Mouse (Mus musculus): Measurements from ENCODE around the gene Rpl19.

Rpl19 gene

GRCm38 (mm10) chr11:98022555-98023371, 3.7 kb upstream of the Rpl19 start, which contains the start of gene Cacnb1:
Gene Cacnb1, minus strand, starts transcription at chr11:98023034.
- DNase-seq (ENCODE audit: low spot score): peak; percentile 67

GRCm38 (mm10) chr11:98024516-98024915, 2.0 kb upstream of the Rpl19 start:
- no peak for DNase-seq (ENCODE audit: low spot score)

- DNase-seq (ENCODE audit: low spot score): no peak
These were observed 301 bp upstream of the Rpl19 start for GRCm38 (mm10) chr11:98026248-98026569.

- no peak for DNase-seq (ENCODE audit: low spot score)
These were observed 783 bp downstream of the Rpl19 start for GRCm38 (mm10) chr11:98027297-98027688.

GRCm38 (mm10) chr11:98027785-98028184, 1.3 kb downstream of the Rpl19 start:
- DNase-seq (ENCODE audit: low spot score): no peak

GRCm38 (mm10) chr11:98030701-98031442, 4.4 kb downstream of the Rpl19 start:
- DNase-seq (ENCODE audit: low spot score): no peak

- DNase-seq (ENCODE audit: low spot score): peak; percentile 81
These were observed 4.9 kb downstream of the Rpl19 start for GRCm38 (mm10) chr11:98031443-98031770.

- DNase-seq (ENCODE audit: low spot score): no peak
These were observed 7.6 kb downstream of the Rpl19 start for GRCm38 (mm10) chr11:98034061-98034460.

- no peak for DNase-seq (ENCODE audit: low spot score)
These were observed 8.3 kb downstream of the Rpl19 start for GRCm38 (mm10) chr11:98034840-98035239.

- peak; percentile 47 for DNase-seq (ENCODE audit: low spot score)
These were observed 9.5 kb downstream of the Rpl19 start for GRCm38 (mm10) chr11:98035977-98036377.

GRCm38 (mm10) chr11:98037871-98038270, 11.4 kb downstream of the Rpl19 start:
- no peak for DNase-seq (ENCODE audit: low spot score)

GRCm38 (mm10) chr11:98040975-98041374, 14.5 kb downstream of the Rpl19 start:
- no peak for DNase-seq (ENCODE audit: low spot score)

GRCm38 (mm10) chr11:98042741-98043140, 16.2 kb downstream of the Rpl19 start:
- no peak for DNase-seq (ENCODE audit: low spot score)

- no peak for DNase-seq (ENCODE audit: low spot score)
These were observed 17.6 kb downstream of the Rpl19 start for GRCm38 (mm10) chr11:98044074-98044473.

- DNase-seq (ENCODE audit: low spot score): no peak
These were observed 19.1 kb downstream of the Rpl19 start for GRCm38 (mm10) chr11:98045596-98045995.

GRCm38 (mm10) chr11:98046466-98046865, 20.0 kb downstream of the Rpl19 start:
- no peak for DNase-seq (ENCODE audit: low spot score)

- DNase-seq (ENCODE audit: low spot score): no peak
These were observed 21.2 kb downstream of the Rpl19 start for GRCm38 (mm10) chr11:98047745-98048144.

- DNase-seq (ENCODE audit: low spot score): no peak
These were observed 23.4 kb downstream of the Rpl19 start for GRCm38 (mm10) chr11:98049672-98050519.

- DNase-seq (ENCODE audit: low spot score): no peak
These were observed 24.0 kb downstream of the Rpl19 start for GRCm38 (mm10) chr11:98050520-98050815.

- DNase-seq (ENCODE audit: low spot score): no peak
These were observed 24.4 kb downstream of the Rpl19 start for GRCm38 (mm10) chr11:98050940-98051339.

GRCm38 (mm10) chr11:98051611-98052128, 25.2 kb downstream of the Rpl19 start:
- DNase-seq (ENCODE audit: low spot score): no peak

- no peak for DNase-seq (ENCODE audit: low spot score)
These were observed 25.8 kb downstream of the Rpl19 start for GRCm38 (mm10) chr11:98052129-98052988.
